Mouse (Mus musculus): ENCODE measurements around the gene Psmb3.
"Not testable (repeated sequence)": the region's sequence is repeated elsewhere in the genome, so short reads cannot be mapped to it uniquely, and the experiment has no call there.

The Psmb3 gene

DNA sequence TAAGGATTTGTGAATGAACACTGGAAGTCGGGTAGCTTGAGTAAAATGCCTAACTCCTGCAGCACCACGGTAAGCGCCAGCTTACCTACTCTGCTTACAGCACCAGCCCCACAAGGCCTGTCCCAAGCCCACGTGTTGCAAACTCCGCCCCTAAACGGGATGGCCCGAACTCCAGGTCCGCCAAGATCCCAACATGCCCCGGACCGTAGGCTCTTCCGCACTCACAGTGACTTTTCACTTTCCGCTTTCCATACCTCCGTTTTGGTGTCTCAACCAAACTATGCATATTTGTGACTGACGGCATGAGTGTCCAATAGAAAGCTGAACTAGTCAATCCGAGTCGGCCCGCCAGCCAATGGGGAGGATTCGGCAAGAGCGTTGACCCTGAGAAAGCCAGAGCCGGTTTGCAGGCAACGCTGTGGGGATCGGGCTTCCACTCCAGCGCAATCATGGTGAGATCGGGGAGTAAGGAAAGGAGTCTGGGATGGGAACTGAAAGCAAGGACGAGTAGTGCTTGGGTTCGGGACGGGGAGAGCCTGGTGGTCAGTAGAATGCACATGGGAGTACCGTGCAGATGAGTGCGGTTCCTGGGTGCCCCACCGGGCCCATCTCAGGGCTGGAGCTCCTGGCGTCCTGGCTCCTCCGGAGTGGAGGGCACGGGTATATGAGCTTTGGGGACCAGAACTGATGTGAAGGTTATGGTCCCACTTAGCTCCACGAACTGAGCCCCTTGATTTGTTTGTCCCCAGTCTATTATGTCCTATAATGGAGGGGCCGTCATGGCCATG is at the start of gene Psmb3:
Psmb3 (plus strand) TSS at position 361 of the 788 bp plus-strand sequence.
- peak; percentile 87 to 94 for DNase-seq

DNA sequence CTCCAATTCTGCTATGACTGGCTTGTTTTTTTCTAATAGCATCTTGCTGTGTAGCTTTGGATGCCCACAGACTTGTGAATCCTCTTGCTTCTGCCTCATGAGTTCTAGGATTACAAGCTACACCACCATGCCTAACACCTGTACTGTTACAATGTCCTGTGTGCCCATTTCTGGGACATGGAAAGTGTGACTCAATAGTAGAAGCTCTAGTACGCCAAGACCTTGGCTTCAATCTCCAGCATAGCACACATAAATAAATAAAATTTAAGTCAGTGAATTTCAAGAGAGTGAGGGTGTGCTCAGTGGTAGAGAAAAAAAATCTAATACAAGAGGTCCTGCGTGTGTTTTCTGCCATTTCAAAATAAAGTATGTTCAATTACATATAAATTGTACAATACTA is 49.0 kb upstream of the Psmb3 start:
- no peak for DNase-seq

DNA sequence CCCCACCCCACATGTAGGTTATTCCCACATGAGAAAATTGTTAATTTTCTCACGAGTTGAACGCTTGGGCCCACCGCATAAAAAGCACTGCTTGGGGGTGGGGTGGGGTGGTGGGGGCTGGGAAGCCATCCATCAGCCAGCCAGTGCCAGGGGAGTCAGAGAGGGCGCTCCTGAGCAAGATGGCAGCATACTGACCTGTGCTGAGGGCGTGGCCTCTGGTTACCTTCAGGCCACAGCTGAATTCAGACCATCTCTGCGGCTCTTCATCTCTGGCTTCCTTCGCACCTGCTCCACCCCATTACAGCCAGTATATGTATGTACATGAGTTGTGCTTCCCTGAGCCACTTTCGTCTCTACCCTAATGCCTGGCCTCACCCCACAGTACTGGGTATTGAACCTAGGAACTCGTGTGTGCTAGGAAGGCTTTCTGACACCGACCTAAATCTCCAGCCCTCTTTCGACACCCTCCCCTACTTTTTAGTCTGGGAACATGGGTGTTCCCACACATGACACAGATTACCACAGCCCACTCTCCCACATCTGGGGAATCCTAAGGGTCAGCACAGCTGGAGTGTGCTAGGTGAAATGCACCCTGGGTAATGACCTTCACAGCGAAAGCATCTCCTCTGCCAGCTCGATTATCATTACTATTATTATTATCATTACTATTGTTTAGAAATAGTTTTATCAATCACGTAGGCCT is 46.8 kb upstream of the Psmb3 start:
- DNase-seq: no peak

DNA sequence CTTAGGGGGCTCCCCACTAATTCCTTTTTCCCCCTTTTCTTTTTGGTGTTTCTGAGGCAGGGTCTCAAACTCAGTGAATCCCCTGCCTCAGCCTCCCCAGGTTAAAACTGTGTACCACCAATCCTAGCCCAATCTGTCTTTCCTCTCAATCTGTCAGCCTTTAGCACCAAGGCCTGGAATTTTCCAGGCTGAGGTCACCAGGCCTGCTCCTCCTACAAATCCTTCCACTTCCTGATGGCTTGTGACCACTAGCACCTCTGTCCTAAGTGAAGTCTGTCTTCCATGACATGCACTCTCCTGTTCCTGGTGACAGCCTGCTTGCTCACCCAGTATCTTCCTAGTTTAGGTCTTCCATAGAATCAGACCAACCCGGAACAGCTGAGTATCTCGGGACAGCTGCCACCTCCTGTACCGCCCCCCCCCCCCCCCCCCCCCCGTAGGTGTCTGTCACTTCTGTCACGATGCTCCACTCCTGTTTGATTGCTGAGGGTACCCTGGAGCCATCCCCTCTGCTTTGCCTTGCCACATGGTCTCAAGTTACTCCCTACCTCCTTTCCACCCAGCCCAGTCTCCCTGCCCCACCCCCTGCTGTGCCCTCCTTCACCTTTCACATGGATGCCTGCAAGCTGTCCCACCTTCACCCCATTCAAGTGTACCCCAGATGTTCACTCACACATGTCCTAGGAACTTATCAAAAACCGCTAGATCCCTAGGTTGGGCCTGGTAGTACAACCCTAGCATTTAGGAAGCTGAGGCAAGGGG is 45.8 kb upstream of the Psmb3 start:
- no peak for DNase-seq

DNA sequence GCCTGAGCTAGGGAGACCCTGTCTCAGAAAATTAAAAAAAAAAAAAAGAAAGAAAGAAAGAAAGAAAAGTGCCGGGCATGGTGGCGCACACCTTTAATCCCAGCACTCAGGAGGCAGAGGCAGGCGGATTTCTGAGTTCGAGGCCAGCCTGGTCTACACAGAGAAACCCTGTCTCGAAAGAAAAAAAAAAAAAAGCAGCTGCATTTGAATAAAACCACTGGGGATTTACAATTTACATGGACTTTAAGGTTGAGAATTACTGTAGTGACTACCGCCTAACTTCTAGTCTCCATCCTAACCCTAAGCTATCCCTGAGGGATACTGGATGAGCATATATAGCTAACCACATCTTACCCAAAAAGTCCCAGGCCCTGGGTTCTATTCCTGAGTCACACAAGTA is 45.2 kb upstream of the Psmb3 start:
- not testable (repeated sequence) for DNase-seq

DNA sequence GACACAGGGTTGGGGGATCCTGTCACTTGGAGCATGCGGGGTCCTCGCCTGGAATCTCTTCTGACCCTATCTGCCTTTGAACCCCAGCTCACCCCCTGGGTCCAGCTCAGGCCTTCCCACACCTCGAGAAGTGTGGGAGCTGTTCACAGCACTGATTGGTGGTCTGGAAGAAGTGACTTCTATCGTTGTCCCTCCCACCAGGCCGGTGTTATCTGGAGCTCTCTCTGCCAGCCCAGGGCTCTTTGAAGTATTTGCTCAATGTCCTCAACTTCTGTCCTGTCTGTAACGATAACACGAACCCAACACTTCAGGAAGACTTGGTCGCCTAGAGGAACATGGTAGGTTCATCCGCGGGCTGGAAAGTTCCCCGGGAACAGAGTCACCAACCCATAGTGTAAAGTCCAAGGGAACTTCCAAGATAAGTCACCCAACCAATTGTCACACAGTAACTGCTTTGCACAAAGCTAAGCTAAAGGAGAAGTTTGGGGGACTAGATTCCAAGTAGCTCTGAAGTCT is 44.4 kb upstream of the Psmb3 start:
- DNase-seq: no peak

DNA sequence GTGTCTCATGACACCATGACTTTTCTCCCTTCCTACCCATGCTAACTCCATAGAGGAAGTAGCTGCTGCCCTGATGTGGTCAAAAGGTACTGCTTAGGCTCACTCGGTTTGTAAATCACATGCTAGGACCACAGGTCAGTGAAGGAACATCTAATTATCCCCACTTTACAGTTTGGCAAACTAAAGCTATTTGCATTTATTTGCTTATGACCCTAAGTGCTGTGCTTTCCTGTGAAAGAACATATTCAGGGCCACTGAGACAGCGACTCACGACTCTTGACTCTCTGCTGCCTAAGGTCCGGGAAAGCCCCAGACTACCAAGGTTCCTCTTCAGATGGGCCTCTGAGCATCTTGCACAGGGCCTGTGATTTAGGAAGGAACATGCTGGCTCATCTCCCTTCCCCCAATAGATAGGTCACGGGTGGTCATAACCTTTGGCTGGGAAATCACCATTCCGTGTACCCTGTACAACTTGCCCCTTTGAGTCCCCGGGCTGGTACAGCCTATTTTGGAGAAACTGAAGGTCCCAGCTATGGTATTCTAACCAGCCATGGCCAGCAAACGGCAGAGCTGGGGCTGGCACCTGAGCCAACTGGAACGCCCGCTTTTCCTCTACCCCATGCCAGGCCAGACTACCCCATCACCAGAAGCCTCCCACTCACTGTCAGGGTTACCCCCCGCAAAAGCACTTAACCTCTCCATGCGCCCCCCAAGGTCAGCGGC is 43.8 kb upstream of the Psmb3 start:
- peak; percentile 57 for DNase-seq

DNA sequence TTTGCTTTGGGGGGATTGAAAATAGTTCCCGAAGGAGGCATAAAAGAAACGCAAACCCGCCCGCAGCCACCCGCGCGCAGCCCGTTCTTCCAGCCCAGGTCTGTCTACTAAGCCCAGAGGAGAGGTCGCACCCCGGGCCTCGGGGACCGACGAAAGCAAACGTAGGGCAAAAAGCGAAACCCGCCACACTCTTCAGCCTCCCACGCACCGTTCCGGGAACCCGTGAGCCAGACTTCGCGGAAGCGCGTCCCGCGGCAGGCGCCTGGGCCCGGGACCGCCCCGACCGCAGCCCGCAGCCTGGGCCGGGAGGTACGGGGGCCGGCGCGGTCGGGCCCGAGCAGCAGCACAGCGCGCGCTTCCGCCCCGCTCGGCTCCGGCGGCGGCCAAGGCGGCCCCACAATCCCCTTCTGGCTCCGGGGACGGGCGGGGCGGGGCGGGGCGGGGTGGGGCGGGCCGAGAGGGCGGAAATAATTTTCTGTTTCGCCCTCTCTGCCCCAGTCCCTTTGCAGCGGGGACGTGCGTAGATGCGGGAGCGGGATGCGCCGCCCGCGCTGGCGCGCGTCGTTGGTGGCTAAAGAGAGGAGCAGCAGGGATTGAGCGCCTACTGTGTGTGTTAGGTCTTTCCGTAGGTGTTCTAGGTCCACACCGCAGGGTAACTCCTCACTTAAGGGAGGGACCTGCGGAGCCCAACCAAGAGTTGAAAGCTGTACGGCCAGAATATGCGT is 43.0 kb upstream of the Psmb3 start:
- DNase-seq: peak; percentile 75 to 76

DNA sequence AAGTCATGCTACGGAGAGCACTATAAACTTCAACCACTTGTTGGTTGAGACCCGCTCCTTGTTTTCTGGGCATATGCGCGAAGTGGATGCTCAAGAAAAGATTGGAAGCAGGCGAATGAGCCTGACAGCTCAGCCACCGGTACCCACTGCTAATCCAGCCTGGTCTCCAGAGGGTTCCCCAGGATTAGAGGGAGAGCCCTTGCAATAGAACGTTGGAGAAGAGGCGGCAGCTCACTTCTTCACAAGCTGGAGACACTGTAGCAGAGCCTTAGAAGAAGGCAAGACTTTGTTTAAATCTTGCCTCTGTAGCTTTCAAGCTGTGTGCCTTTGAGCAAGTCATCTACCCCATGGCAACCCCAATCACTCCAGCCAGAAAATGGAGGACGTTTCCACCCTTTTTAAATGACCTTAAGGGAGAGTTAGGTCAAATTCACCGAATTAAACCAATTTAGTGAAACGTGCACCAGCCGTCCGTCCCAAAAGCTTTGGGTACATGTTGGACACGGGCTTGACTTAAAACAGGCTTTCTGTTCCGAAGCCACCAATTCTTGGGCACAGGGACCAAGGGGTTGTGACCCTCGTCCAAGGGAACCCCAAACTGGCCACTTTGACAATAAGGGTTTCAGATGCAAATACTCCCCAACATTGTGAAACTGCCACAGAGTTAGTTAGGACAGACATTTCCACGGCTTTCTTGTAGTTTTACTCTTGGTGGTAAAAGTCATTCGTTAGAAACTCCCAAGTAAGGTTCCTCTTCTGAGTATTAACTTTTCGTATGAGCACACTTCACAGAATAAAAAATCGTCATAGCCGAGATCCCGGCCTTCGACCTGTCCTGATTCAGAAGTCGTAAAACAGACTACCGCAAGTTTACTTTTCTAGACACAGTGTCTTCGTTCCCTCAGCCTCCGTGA is 42.2 kb upstream of the Psmb3 start:
- peak in 1 of 2 experiments; percentile 38 for DNase-seq

DNA sequence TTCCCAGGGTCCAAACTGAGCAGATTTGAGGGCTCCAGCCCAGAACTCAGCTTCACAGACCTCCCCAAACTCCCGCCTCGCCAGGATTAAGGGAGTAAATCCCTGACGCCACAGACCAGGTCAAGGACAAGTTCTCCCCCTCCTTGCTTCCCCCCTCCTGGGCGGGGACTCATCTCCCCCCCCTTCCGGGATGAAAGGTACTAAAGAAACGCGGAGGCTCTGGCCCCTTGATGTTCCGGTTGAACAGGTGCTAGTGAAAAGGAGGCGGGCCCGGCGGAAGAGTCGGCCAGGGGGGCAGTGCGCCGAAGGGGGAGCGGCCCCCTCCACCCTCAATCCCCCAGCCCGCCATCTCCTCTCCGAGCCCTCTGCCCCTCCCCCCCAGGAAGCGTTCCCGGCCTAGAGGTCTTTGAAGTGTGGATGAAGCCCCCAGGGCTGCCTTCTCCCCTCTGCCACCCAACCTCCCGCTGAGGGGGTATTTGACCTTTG is 41.5 kb upstream of the Psmb3 start:
- peak; percentile 78 to 80 for DNase-seq

DNA sequence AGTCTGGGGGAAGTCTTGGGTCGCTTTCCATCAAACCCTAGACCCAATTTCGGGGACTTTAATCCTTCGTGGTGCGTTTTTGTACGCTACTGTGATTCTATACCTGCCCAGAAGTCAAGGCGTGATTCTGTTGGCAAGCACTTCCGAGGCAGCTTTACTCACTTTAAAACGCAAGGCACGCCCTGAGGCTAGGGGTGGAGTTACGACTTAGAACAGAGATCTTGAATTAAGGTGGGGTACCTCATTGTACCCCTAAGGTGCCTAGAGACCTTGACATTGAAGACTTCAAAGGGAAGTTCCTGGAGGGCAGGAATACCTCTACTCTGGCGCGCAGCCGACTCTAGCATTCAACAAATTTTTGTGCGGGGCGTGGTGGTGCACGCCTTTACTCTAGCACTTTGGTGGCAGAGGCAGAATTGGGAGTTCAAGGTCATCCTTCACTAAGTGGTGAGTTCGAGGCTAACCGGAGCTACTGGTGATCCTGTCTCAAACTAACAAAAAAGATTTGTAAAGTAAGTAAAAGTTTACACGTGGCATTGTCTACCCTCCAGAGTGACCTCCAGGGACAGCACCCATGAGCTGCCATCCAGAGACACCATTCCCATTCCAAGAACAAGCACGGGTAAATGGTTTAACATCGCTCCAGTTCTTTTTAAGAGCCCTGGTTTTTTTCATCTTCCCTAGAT is 40.8 kb upstream of the Psmb3 start:
- peak in 1 of 2 experiments; percentile 59 for DNase-seq

DNA sequence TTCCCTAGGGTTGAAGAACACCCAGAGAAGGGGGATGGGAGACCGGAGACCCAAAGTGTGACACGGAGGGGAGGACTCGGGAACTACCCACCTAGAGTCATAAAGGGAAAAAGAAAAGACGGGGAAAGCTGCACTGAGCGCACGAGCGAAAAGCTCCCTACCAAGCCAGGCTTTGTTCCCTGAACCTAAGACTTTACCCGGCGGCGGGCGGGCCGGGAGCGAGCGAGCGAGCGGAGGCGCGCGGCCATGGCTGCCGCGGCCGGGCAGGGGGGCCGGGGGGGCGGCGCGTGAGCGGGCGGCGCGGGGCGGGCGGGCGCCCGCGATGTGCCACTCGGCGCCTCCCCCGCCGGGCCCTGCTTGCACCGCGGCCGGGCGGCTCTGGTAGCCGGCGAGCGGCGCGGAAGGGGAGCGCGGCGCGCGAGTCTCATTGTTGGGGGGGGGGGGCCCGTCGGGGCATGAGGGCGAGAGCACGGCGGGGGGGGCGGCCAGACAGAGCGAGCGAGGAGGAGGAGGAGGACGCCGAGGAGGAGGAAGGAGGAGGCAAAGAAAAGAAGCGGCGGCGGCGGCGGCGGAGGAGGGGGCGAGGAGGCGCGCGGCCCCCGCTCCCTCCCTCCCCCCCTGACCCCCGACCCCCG is 40.2 kb upstream of the Psmb3 start, which contains the start of gene Mllt6:
Mllt6 (plus strand) TSS at position 522 of the 635 bp plus-strand sequence.
- peak; percentile 54 to 71 for DNase-seq

DNA sequence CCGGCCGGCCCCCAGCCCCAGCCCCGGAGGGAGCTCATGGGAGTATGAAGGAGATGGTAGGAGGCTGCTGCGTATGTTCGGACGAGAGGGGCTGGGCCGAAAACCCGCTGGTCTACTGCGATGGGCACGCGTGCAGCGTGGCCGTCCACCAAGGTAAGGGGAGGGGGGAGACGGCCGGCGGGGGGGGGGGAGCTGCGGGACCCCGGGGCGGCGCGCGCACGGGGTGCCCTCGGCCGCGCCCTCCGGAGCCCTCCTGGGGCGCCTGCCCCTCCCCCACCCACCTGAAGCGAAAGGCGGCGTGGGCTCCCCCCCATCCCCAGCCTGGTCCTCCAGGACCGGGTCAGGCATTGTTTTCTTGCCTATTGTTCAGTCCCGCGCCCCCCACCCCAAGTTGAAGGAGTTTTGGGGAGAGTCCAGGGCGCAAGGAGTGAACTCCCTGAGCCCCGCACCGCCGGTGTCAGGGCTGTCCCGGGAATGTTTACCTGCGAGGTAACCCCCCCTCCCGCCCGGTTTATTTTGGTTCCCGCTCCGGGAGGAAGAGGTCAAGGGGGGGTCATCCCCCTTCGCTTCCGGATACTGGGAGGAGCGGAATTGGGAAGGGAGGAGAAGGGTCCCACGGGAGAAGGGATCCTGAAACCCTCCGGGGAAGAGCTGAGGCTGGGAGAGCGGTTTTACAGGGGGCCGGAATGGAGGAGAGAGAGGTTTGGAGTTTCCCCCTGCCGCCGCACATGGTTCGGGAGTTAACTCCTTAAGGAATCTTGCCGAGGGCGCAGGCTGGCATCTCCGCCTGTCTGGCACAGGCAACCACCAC is 39.5 kb upstream of the Psmb3 start:
- DNase-seq: peak in 1 of 2 experiments; percentile 51

DNA sequence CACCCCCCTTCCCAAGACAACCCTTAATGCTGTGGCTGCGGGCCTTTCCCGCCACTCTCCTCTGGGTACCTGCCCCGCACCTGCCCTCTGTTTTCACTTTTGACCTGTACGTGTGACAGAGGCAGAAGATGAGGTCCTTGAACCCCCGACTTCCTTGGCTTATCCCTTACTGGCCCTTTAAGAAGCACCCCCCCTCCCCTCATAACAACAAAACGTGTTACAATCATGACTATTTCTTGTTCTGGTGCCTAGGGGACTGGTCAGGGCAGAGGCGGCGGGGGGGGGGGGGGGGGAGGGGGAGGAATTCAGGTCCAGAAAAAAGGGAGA is 38.9 kb upstream of the Psmb3 start:
- DNase-seq: peak in 1 of 2 experiments; percentile 34

DNA sequence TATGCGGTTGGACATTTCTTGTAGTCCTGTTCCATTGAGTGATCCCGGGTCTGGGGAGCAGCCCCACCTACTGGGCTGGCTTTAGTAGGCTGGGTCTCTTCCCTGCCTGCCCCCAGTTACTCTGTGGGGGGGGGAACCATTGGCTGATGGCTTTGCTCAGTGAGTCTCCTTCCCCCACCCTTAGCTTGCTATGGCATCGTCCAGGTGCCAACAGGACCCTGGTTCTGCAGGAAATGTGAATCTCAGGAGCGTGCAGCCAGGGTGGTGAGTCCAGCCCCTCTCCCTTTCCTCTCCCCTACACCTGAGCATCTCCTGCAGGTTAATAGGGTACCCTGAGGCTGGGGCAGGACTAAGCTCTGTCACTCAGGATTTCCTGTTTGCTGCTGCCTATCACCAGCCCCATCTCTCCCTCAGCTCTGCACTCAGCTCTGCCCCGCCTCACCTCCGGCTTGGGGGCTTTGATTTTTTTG is 38.4 kb upstream of the Psmb3 start:
- no peak for DNase-seq

DNA sequence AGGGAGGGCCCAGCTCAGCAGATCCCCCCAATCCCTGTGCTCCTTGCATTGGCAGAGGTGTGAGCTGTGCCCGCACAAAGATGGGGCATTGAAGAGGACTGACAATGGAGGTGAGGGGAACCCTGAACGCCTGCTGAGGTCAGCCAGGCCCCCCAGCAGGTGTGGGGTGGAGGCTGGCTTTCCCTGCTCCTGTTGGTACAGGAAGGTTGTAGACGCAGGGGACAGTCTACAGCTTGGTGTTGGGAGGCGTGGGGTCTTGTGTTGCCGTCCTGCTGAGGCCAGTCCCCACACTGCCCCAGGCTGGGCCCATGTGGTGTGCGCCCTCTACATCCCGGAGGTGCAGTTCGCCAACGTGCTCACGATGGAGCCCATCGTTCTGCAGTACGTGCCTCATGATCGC is 37.8 kb upstream of the Psmb3 start:
- DNase-seq: no peak

DNA sequence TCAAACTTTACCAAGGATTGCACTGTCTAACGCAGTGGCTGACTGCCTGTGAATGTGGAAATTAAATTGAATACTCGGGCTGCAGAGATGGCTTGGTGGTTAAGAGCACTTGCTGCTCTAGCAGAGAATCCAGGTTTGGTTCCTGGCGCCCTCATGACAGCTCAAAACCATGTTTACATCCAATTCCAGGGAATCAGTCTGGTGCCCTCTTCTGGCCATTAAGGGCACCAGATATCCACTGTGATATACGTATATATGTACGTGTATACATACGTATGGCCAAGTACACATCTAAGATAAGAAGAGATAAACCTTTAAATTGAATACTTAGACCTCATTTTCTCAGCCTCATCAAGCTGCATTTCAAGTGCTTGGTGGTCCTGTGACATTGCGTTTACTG is 37.0 kb upstream of the Psmb3 start:
- DNase-seq: no peak

DNA sequence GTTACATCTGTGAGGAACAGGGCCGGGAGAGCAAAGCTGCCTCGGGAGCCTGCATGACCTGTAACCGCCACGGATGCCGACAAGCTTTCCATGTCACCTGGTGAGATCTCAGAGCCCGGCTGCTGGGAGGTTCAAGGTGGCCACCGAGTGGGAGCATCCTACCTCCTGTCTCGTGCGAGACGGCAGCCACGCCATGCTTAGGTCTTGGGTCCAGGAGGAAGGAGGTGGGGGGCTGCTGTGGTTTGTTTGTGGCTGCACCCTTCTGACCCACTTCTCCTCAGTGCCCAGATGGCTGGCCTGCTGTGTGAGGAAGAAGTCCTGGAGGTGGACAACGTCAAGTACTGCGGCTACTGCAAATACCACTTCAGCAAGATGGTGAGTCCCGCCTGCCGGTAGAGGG is 36.4 kb upstream of the Psmb3 start:
- no peak for DNase-seq
